Mouse (Mus musculus) brain, embryonic 14.5 days (tissue): ENCODE results near the gene Tnnc2.

Experiments used
- CTCF ChIP-seq: fragments of 200-500 bp; IDR thresholded peaks from 2 replicates; pipeline ENCODE4 v1.5.1; 2012; ENCODE audit warnings: inconsistent platforms, mild to moderate bottlenecking, moderate library complexity, borderline replicate concordance; ENCODE audit not compliant: insufficient read depth, insufficient read length; ENCODE audit errors: extremely low read depth
- POLR2A ChIP-seq: fragments of 200-500 bp; IDR thresholded peaks from 2 replicates; pipeline ENCODE4 v1.6.1; 2012; ENCODE audit warnings: mild to moderate bottlenecking, inconsistent platforms, borderline replicate concordance; ENCODE audit not compliant: poor library complexity, insufficient read depth, insufficient read length, severe bottlenecking; ENCODE audit errors: extremely low read depth

DNA sequence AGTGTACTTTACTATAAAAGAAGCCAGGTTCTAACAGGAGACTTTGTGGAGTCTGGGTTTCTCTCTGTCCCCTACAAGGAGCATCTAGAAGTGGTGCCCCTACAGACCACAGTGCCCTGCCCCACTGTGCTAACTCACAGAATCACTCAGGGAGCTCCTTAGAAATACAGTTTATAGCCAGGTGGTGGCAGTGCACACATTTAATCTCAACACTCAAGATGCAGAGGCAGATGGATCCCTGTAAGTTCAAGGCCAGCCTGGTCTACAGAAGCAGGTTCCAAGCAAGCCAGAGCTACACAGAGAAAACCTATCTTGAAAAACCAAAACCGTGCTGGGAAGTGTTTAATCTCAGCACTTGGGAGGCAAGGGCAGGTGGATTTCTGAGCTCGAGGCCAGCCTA is 14.0 kb upstream of the Tnnc2 start:
- TF ChIP-seq POLR2A (no peak), CTCF (no peak)
